Mouse (Mus musculus) midbrain, embryonic 10.5 days (tissue): ENCODE measurements around the gene Plekhg1. TPM values are rescaled to one million over a fixed set of nuclear protein-coding genes. Genes with fewer than 3 reads are reported as not detected.
A peak's percentile ranks its signal among the peaks of the same experiment; 100 is the strongest.

Experiments used
- DNase-seq: peaks from one replicate; pipeline ENCODE4 v3.0.0-alpha.2; 2017; ENCODE audit warnings: low spot score
- H3K27ac ChIP-seq: fragments of 300-500 bp; sonication (generic); replicated peaks from 2 replicates; pipeline ENCODE4 v1.5.1; 2016; ENCODE audit warnings: mild to moderate bottlenecking
- H3K27me3 ChIP-seq: fragments of 300-500 bp; sonication (generic); 2 replicates; pipeline ENCODE4 v1.6.1; 2016; ENCODE audit warnings: low read depth, mild to moderate bottlenecking; ENCODE audit not compliant: poor library complexity, severe bottlenecking
- H3K36me3 ChIP-seq: fragments of 300-500 bp; sonication (generic); 2 replicates; pipeline ENCODE4 v1.6.1; 2016; ENCODE audit warnings: mild to moderate bottlenecking, moderate library complexity
- H3K4me1 ChIP-seq: fragments of 300-500 bp; sonication (generic); 2 replicates; pipeline ENCODE4 v1.6.1; 2016
- H3K4me3 ChIP-seq: fragments of 300-500 bp; sonication (generic); 2 replicates; pipeline ENCODE4 v1.5.1; 2016; ENCODE audit warnings: mild to moderate bottlenecking, moderate library complexity
- H3K9me3 ChIP-seq: fragments of 300-500 bp; sonication (generic); replicated peaks from 2 replicates; pipeline ENCODE4 v1.6.1; 2016; ENCODE audit warnings: mild to moderate bottlenecking
- WGBS: fragments of 180-500 bp; shearing (Covaris S2); methylation state at CpG from one replicate; pipeline ENCODE4 v1.1.7; 2016; 5-methylcytosine and 5-hydroxymethylcytosine counted together
- polyA plus RNA-seq: library from polyadenylated mRNA; unstranded; fragments of >200 nt; fragmentation: Nextera tagmentation; extraction: Ambion mirVana; gene quantifications from 2 replicates; pipeline ENCODE4 v1.2.1, GENCODE M21; 2016

Plekhg1 gene
- polyA plus RNA-seq, 1 experiment from 2014 or later: 11.7 TPM

- DNase-seq: no peak
- H3K9me3 ChIP-seq: peaks cover 6% of the 10 kb centered on the region
- H3K27ac ChIP-seq: no peak overlapping the region
- no peaks in the 10 kb centered on the region for H3K27me3 ChIP-seq
- 94% methylated on average over 4 of the region's 4 CpGs for WGBS
- H3K4me1 ChIP-seq: no peaks in the 10 kb centered on the region
- peaks cover 45% of the 10 kb centered on the region for H3K36me3 ChIP-seq
- no peak overlapping the region for H3K4me3 ChIP-seq
These were observed 137.8 kb downstream of the Plekhg1 start for GRCm38 (mm10) chr10:3877852-3878535.

- Histone ChIP-seq H3K27me3 (no peaks in the 10 kb centered on the region), H3K36me3 (peaks cover 55% of the 10 kb centered on the region), H3K27ac (no peak overlapping the region), H3K4me1 (no peaks in the 10 kb centered on the region), H3K9me3 (0 out of 2 replicates have a peak, but pooled peaks cover 3% of the 10 kb centered on the region), H3K4me3 (no peak overlapping the region)
- WGBS: 72% methylated on average over 2 of the region's 2 CpGs
- DNase-seq: no peak
These were observed 141.0 kb downstream of the Plekhg1 start for GRCm38 (mm10) chr10:3881179-3881578.

- Histone ChIP-seq H3K36me3 (peaks cover 28% of the 10 kb centered on the region), H3K27ac (no peak overlapping the region), H3K4me1 (peaks cover 34% of the 10 kb centered on the region), H3K27me3 (no peaks in the 10 kb centered on the region), H3K4me3 (no peak overlapping the region), H3K9me3 (0 out of 2 replicates have a peak, but pooled peaks cover 3% of the 10 kb centered on the region)
- 98% methylated on average over 4 of the region's 4 CpGs for WGBS
- DNase-seq: no peak
These were observed 148.3 kb downstream of the Plekhg1 start for GRCm38 (mm10) chr10:3888510-3888909.

- H3K27ac ChIP-seq: peak overlapping the region; percentile 89
- no peak overlapping the region for H3K4me3 ChIP-seq
- peaks cover 54% of the 10 kb centered on the region for H3K4me1 ChIP-seq
- no peaks in the 10 kb centered on the region for H3K27me3 ChIP-seq
- H3K9me3 ChIP-seq: no peaks in the 10 kb centered on the region
- peak; percentile 80 for DNase-seq
- H3K36me3 ChIP-seq: peaks cover 7% of the 10 kb centered on the region; the same call in 1 of the 2 replicates
- 27% methylated on average over 3 of the region's 3 CpGs for WGBS
These were observed 151.5 kb downstream of the Plekhg1 start for GRCm38 (mm10) chr10:3891381-3892263.

GRCm38 (mm10) chr10:3892368-3892767 is 152.2 kb downstream of the Plekhg1 start:
- Histone ChIP-seq H3K36me3 (peaks cover 4% of the 10 kb centered on the region; the same call in 1 of the 2 replicates), H3K27me3 (no peaks in the 10 kb centered on the region), H3K27ac (peak overlapping the region; percentile 89), H3K9me3 (no peaks in the 10 kb centered on the region), H3K4me1 (peaks cover 56% of the 10 kb centered on the region), H3K4me3 (no peak overlapping the region)
- 40% methylated on average over 3 of the region's 3 CpGs for WGBS
- no peak for DNase-seq

- no peaks in the 10 kb centered on the region for H3K27me3 ChIP-seq
- H3K4me3 ChIP-seq: no peak overlapping the region
- peaks cover 7% of the 10 kb centered on the region for H3K36me3 ChIP-seq
- no peak for DNase-seq
- H3K4me1 ChIP-seq: peaks cover 27% of the 10 kb centered on the region
- no peak overlapping the region for H3K27ac ChIP-seq
- H3K9me3 ChIP-seq: no peaks in the 10 kb centered on the region
- WGBS: 86% methylated on average over 3 of the region's 3 CpGs
These were observed 157.9 kb downstream of the Plekhg1 start for GRCm38 (mm10) chr10:3898068-3898467.

- Histone ChIP-seq H3K4me3 (no peak overlapping the region), H3K4me1 (peaks cover 4% of the 10 kb centered on the region; the same call in 1 of the 2 replicates), H3K27ac (no peak overlapping the region), H3K27me3 (no peaks in the 10 kb centered on the region), H3K36me3 (peaks cover 29% of the 10 kb centered on the region), H3K9me3 (no peaks in the 10 kb centered on the region)
- WGBS: 89% methylated on average over 11 of the region's 11 CpGs
- DNase-seq: no peak
These were observed 160.3 kb downstream of the Plekhg1 start for GRCm38 (mm10) chr10:3900416-3900956.

- H3K27me3 ChIP-seq: no peaks in the 10 kb centered on the region
- H3K27ac ChIP-seq: no peak overlapping the region
- peaks cover 38% of the 10 kb centered on the region for H3K36me3 ChIP-seq
- H3K4me3 ChIP-seq: no peak overlapping the region
- H3K9me3 ChIP-seq: no peaks in the 10 kb centered on the region
- WGBS: 91% methylated on average over 3 of the region's 3 CpGs
- no peaks in the 10 kb centered on the region for H3K4me1 ChIP-seq
- DNase-seq: no peak
These were observed 165.6 kb downstream of the Plekhg1 start for GRCm38 (mm10) chr10:3905747-3906146.

GRCm38 (mm10) chr10:3914104-3914503 is 173.9 kb downstream of the Plekhg1 start:
- Histone ChIP-seq H3K36me3 (0 out of 2 replicates have a peak, but pooled peaks cover 4% of the 10 kb centered on the region), H3K9me3 (no peaks in the 10 kb centered on the region), H3K4me1 (no peaks in the 10 kb centered on the region), H3K27ac (no peak overlapping the region), H3K27me3 (no peaks in the 10 kb centered on the region), H3K4me3 (no peak overlapping the region)
- 87% methylated on average over 5 of the region's 5 CpGs for WGBS
- DNase-seq: no peak

- 93% methylated on average over 20 of the region's 20 CpGs for WGBS
These were observed 180.4 kb downstream of the Plekhg1 start for GRCm38 (mm10) chr10:3920368-3921152.

GRCm38 (mm10) chr10:3928008-3928545 is 187.9 kb downstream of the Plekhg1 start:
- H3K4me1 ChIP-seq: peaks cover 8% of the 10 kb centered on the region
- no peak for DNase-seq
- H3K27me3 ChIP-seq: no peaks in the 10 kb centered on the region
- H3K36me3 ChIP-seq: peaks cover 27% of the 10 kb centered on the region
- no peak overlapping the region for H3K27ac ChIP-seq
- no peak overlapping the region for H3K4me3 ChIP-seq
- H3K9me3 ChIP-seq: no peaks in the 10 kb centered on the region
- 85% methylated on average over 4 of the region's 4 CpGs for WGBS

More at GRCm38 (mm10) chr10:3920368-3921152, 180.4 kb downstream of the Plekhg1 start:
- no peak overlapping the region for H3K27ac ChIP-seq
- H3K36me3 ChIP-seq: peaks cover 36% of the 10 kb centered on the region
- no peak overlapping the region for H3K4me3 ChIP-seq
- H3K4me1 ChIP-seq: no peaks in the 10 kb centered on the region
- H3K9me3 ChIP-seq: no peaks in the 10 kb centered on the region
- H3K27me3 ChIP-seq: no peaks in the 10 kb centered on the region
- no peak for DNase-seq

GRCm38 (mm10) chr10:3931831-3932230 is 191.7 kb downstream of the Plekhg1 start:
- no peaks in the 10 kb centered on the region for H3K27me3 ChIP-seq
- H3K36me3 ChIP-seq: peaks cover 36% of the 10 kb centered on the region
- DNase-seq: no peak
- no peak overlapping the region for H3K4me3 ChIP-seq
- no peaks in the 10 kb centered on the region for H3K9me3 ChIP-seq
- H3K4me1 ChIP-seq: peaks cover 8% of the 10 kb centered on the region
- no peak overlapping the region for H3K27ac ChIP-seq
